Mouse (Mus musculus) heart, adult 8-10 months (tissue): ENCODE measurements at regions not wholly inside any gene's neighbourhood (a gene's known extent, or its start where the extent isn't known, plus 50 kb on each side); places are given as distances from the start of the nearest gene placed in this dataset.

Source experiments
- DNase-seq: peaks from one replicate; pipeline ENCODE4 v3.0.0; 2022; ENCODE audit warnings: low spot score

- DNase-seq, result no peak
Observed at GRCm38 (mm10) chr11:24226755-24227154, 148.9 kb downstream of the Bcl11a start.

- DNase-seq, result no peak
Observed at GRCm38 (mm10) chr11:24233376-24233775, 155.5 kb downstream of the Bcl11a start.

- DNase-seq, result no peak
Observed at GRCm38 (mm10) chr11:24233821-24234220, 156.0 kb downstream of the Bcl11a start.

- no peak for DNase-seq
Observed at GRCm38 (mm10) chr11:24234422-24234821, 156.6 kb downstream of the Bcl11a start.

DNA sequence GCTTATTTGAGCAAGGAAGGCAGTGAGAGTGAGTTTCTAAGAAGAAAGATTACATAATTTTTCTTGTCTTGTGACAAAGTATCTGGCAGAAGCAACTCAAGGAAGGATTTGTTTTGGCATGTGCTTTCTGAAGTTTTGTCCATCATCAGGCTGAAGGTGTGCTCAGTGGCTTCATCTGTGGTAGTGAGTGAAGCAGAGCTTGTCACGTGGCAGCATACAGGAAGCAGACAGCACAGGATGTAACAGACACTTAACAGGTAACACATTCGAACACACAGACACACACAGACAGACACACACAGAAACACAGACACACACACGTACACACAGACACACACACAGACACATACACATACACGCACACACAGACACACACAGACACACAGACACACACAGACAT, 157.5 kb downstream of the Bcl11a start:
- no peak for DNase-seq

DNA sequence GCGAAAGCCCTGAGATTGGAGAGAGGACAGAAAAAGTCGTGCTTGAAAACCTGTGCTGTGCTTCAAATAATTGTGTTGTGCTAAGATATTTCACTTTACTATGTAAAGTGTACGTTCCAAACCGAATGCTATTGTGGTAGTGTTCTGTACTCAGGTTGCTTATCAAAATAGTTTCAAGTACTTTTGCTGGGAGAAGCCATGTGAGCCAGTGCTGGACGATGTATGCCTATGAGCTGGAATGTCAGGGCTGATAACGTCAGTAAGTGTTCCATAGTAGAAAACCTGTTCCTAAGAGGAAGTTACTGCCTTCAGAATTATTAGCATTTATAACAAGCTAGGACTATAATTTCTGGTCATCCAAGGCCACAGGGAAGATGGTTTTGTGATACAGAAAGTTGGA, 161.8 kb downstream of the Bcl11a start:
- DNase-seq, result peak; percentile 19

GRCm38 (mm10) chr11:24242096-24242495, 164.2 kb downstream of the Bcl11a start:
- DNase-seq, result no peak

GRCm38 (mm10) chr11:24242888-24243287, 165.0 kb downstream of the Bcl11a start:
- DNase-seq, result no peak

- DNase-seq, result no peak
Observed at GRCm38 (mm10) chr11:24245390-24245789, 167.5 kb downstream of the Bcl11a start.

- DNase-seq, result no peak
Observed at GRCm38 (mm10) chr11:24246314-24246713, 168.5 kb downstream of the Bcl11a start.

GRCm38 (mm10) chr11:24247285-24247684, 169.4 kb downstream of the Bcl11a start:
- DNase-seq, result no peak

- no peak for DNase-seq
Observed at GRCm38 (mm10) chr11:24251516-24251915, 173.7 kb downstream of the Bcl11a start.

- DNase-seq, result no peak
Observed at GRCm38 (mm10) chr11:24255201-24256060, 177.6 kb downstream of the Bcl11a start.

DNA sequence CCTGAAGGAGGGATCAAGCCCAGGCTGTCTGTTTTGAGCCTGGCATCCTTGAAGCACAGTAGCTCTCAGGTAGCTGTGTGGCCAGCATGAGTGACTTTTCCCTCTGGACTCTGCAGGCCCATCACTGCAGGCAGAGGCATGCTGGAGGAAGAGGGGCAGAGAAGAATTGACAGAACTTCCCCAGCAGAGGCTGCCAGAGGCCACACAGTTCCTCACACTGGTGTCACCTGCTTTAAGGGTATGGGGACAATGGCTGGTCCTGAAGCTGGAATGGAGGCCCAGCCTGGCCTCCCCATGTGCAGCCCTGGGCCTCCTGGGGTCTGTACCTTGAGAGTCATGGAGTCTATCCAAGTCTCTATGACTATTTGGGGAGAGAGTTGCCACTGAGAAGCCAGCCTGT, 179.9 kb downstream of the Bcl11a start:
- no peak for DNase-seq

GRCm38 (mm10) chr11:24258340-24258739, 180.5 kb downstream of the Bcl11a start:
- DNase-seq, result no peak

GRCm38 (mm10) chr11:24259668-24260067, 181.8 kb downstream of the Bcl11a start:
- DNase-seq, result no peak

DNA sequence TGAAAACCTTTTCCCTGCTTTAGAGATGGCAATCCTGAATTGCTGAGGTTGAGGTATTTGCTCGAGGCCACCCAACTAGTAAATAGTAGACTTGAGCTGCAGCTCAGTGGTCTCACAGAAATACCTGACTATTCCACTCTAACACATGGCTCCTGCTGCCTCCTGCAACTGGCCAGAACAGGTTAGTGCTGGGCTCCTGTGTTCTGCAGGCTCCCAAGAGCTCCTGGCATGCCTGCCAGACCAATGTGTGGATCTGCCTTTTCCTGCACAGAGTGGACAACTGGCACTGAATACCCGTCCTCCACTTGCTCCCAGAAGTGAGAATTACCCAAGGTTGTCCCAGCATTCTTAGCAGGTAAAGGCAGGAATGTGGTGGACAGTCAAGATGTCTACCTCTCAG, 191.2 kb downstream of the Bcl11a start:
- no peak for DNase-seq

DNA sequence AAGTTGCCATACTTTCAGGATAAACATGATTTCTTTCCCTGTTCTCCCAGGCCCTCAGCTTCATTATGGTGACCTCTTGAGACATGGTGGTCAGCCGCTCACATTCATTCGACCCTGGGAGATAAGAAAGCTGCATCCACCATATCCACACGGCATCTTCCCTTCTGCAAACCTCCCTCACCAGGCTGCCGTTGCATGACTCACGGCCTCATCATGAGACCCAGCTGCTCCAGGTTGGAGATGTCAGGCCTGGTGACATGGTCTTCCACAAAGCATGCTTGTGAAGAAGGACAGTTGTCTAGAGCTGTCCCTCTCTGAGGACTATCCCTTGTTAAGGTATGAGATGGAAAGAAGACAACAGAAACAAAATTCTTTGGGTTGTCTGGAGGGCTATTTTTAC, 203.8 kb downstream of the Bcl11a start:
- DNase-seq, result no peak

GRCm38 (mm10) chr11:24282556-24282955, 204.7 kb downstream of the Bcl11a start:
- DNase-seq, result no peak

DNA sequence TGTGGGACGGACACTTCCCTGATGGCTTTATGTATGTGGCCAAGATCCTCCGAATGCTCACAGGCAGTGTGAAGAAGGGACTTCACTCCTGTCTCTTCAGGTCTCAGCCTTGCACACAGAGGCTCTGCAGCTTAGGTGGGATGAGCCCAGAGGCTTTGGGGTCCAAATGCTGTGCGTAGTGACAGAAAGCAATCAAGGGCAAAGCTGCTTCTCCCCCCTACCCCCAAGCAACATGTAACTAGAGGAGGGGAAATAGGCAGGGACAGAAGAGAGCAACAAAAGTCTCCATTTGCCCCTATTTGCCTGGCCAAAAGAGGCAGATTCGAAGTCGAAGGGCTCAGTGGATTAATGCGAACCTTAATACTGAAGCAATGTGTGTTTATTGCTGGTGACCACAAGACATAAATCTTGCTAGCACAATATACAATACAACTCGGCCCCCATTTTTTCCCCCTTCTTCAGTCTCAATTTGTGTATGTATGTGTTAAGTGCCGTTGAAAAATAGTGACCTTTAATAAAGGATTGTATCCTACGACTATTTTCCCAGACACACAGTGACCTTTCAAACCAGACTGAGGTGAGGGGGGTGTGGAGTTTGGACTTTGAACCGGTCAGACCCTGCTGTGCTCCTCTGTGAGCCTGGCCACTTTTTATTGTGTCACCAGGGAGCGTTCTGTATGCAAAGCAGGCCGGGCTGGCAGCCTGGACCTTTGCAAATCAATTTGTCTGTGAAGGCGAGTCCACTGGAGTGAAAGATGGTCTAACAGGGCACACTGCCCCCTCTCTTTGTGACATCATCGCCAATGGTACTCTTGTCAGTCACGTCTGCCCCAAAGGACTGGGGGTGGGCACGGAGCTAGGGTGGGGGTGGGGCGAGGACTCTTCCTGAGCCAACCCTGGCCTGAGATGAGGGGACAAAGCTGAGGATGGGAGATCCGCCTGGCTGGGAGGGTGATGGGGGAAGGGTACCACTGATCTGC, 208.6 kb downstream of the Bcl11a start:
- no peak for DNase-seq

DNA sequence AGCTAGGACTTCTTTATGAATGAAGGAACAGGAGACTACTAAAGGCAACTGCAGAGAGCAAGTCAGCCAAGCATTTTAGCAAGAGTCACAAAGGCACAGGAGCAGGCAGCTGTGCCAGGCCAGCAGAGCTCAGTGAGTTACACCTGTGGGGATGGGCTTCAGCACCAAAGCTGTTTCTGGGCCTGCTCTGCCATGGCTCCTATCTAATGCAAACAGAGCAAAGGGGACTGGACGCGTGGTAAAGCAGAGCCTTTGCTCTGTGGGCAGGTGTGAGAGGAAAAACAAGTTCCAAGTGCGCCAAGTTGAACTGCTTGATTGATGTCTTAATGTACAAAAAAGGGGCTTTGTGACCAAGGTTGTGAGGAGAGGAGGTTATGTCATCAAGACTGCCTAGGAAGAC, 215.4 kb downstream of the Bcl11a start:
- DNase-seq, result no peak

DNA sequence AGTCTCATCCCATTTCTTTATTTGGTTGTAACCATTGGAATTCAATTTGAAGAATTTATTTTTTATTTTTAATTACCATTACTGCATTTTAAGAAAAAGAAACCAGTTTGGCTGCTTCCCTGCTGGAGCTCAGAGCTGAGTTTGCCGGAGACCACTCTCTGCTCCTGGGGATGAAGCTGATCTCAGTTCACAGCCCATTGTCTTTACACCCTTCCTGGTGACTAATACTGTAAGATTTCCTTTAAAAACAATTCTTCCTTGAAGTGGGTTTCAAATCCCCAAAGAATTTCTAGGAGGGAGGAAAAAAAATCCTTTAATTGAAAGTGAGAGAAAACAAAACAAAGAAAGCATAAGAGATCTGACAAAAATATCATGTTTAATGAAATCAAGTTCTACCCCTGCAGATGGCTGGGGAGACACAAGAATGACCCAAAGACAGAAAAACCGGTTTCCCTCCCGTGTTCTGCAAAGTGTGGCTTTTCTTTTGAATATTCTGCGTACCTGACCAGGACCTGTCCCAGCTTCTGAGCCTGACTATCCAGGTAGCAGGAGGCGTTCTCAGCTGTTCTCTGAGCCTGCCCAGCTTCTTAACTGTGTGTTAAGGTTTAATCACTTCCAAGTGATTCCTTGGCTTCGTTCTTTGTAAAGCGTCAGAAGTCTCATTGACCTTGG, 216.1 kb downstream of the Bcl11a start:
- DNase-seq, result no peak
